Mouse (Mus musculus) layer of hippocampus, adult 18-20 months (tissue): ENCODE measurements around the gene Pip5k1a. TPM values are rescaled to one million over a fixed set of nuclear protein-coding genes. Genes with fewer than 3 reads are reported as not detected.
A peak's percentile ranks its signal among the peaks of the same experiment; 100 is the strongest.
"Not testable (repeated sequence)": the region's sequence is repeated elsewhere in the genome, so short reads cannot be mapped to it uniquely, and the experiment has no call there.

Source experiments
- DNase-seq, 2 experiments: peaks; one replicate each; pipeline ENCODE4 v3.0.0; 2022; ENCODE audit warnings: low spot score in 2 of 2
- long read RNA-seq: library from polyadenylated mRNA; stranded (forward); transcript quantifications from one replicate; pipeline ENCODE4 v2.0.0, GENCODE M21; 2021
- total RNA-seq, 2 experiments: library from RNA; stranded (reverse); gene quantifications; 2 replicates each; pipeline ENCODE4 v1.2.3; 2021

Pip5k1a gene
- total RNA-seq = 10 to 100 TPM; 69.1 to 71.7 TPM
- long read RNA-seq, partial matches to known transcripts = 0 of 54 reads
- long read RNA-seq, other reads (novel, unspliced or antisense) = 49 of 54 reads

GRCm38 (mm10) chr3:95106338-95107117 lies at the start of gene Pip5k1a:
Gene Pip5k1a (minus strand): TSS chr3:95106930.
- DNase-seq = peak; percentile 96 to 98

DNA sequence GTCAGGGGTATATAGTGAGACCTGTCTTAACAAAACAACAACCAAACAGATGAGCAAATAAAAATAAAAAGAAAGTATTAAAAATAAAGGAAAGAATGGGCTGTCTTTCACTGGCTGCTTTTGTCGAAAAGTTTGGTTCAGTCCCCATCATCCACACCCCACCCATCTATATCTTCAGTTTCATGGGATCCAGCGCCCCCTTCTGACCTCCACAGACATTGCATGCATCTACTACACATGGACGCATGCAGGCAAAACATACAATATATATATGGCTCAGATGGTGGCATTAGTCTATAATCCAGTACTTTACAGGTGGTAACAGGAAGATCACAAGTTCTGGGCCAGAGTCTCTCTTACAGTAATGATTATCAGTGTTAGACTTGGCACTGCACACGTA lies 47.1 kb upstream of the Pip5k1a start:
- DNase-seq = no peak

DNA sequence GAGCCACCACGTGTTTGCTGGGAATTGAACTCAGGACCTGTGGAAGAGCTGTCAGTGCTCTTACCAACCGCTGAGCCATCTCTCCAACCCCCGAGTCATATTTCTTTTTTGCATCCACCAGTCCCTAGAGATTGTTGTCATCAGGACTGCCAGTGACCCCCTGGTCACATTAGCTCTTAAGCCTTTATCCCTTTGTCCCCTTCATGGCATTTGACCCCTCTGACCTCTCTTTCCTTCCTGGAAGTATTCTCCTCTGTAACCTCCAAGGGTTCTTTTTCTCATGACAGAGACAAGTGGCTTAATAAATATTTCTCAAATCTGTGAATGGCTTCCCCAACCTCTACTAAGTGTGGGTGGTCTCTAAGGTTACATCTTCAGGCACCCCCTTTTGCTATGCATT lies 41.2 kb upstream of the Pip5k1a start:
- no peak for DNase-seq

DNA sequence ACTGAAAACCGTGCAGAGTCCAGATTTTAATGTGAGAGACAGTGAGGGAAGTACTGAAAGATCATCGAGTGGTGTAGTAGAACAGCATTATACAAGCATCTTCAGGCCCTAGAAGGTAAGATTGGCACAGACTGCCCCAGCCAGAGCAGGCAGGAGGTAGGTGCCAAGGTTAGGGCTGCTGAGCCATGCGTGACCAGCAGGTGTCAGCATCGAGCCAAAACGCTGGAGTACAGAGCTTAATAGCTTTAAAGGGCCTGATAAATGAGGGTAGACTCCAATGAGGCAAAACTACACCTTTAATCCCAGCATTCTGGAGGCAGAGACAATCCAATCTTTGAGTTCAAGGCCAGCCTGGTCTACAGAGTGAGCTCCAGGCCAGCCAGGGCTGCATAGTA lies 35.9 kb upstream of the Pip5k1a start:
- peak; percentile 69 to 91 for DNase-seq

GRCm38 (mm10) chr3:95141952-95142616 lies 35.4 kb upstream of the Pip5k1a start, which contains the start of gene Tnfaip8l2:
Gene Tnfaip8l2 (minus strand): TSS chr3:95142360.
- DNase-seq = no peak

DNA sequence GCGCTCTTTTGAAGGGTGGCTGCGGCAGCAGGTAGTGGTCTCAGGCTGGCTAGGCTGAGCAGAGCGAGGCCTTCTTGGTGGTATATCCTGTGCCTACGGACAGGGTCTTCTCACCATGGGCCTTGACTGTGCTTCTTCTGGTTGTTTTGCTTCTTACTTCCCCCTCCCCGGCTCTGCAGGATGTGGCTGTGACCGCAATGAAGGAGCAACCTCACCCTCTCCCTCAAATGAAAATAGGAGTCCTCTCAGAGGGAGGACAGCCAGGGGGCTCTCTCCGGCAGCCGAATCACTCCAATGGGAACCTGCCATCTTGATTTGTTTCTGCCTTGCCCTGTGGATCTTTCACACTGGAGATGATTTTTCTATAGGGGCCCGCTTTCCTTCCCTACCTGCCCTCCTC lies 34.7 kb upstream of the Pip5k1a start:
- no peak for DNase-seq

DNA sequence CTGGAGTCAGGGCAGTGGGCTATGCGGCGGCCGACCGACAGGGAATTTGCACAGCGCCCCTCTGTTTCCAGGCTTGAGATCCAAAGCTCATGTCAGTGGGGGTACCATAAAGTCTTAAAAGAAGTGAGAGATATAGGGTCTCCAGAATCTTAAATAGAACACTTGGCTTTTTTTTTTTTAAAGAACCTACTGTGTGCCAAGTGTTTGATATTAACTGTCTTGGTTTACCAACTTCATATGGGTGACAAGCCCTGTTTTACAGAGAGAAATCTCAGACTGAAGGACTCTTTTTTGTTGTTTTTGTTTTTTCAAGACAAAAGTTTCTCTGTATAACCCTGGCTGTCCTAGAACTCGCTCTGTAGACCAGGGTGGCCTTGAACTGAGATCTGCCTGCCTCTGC lies 34.1 kb upstream of the Pip5k1a start:
- DNase-seq = no peak

DNA sequence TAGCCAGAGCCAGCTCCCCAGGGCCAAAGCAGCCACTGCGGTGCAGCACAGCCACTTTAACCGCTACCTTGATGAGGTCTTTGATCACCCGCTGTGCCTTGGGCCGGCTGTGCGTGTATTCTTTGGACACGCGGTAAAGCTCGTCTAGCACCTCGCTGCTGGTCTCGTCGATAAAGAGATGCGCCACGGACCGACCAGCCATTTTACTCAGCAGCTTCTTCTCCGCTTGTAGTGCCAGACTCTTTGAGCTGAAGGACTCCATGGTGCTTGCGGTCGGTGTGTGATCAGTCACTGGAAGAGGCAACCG lies 33.5 kb upstream of the Pip5k1a start:
- DNase-seq = no peak

- no peak for DNase-seq
These were observed 33.0 kb upstream of the Pip5k1a start for GRCm38 (mm10) chr3:95139586-95140288.

GRCm38 (mm10) chr3:95136336-95136735 lies 29.6 kb upstream of the Pip5k1a start:
- DNase-seq = no peak

DNA sequence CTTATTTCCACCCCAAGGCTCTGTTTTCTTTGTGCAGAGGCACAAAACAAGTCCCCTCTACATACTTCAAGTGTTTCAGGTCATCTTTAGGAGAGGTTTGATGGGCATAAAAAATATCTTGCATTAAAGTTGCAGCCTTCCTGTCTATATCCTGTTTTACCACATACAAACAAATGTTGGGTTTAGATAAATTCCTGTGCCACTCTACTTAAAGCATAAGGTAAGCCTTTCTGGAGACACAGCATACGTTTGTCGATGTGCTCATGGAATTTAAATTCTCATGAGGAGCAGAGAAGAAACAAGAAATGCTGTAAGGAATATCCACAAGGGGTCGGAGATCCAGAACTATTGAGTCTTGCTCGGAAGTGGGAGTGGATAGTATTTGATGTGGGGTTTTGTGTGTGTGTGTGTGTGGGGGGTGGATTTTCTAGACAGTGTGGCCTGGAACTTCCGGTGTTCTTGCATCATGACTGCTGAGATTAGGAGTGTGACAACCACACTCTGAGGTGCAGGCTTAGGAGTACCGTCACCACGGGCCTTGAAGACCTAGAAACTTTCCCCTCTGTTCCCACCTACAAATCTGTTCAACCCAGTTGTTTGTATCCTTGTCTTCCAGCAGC lies 28.8 kb upstream of the Pip5k1a start:
- no peak for DNase-seq

DNA sequence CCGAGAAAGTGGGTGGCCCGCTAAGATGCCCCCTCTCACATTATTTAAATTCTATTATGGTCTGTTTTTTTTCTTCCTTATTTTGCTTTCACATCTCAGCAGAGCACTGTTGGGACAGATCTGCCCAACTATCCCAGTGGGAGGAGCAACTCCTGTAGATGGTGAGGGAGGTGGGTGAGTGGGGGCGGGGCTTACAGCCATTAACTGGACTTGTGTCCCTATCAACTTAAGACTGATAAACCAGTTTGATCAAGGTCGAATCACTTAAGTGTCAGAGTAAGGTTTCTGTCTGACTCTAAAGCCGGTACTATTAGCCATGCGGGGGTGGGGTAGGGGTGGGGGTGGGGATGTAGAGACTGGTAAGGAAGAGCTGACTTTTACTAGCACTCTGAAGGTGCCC lies 28.3 kb upstream of the Pip5k1a start:
- peak in 1 of 2 experiments; percentile 56 for DNase-seq

- not testable (repeated sequence) for DNase-seq
These were observed 27.4 kb upstream of the Pip5k1a start for GRCm38 (mm10) chr3:95134133-95134532.

DNA sequence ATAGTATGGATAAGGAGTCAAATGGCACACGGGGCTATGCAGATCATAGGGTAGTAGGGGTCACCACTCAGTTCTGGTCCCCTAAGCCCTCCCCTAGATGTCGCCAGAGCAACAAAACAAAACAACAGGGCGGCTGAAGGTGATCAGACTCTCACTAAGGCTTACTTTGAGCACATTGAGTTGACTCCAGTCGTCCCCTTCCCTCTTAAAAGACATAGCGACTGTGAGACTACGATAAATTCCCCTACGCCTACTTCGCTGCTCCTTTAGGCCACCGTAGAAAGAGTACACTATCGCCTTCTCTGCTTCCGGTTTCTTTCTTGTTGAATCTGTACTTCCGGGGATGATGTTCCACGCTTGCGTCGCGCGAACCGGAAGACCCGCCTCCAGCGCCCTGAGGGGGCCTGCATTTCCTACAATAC lies 27.0 kb upstream of the Pip5k1a start, which contains the start of the genes Scnm1 and Lysmd1:
Gene Scnm1 (minus strand): TSS at position 332 of the 422 bp plus-strand sequence.
Gene Lysmd1 (plus strand): TSS at position 409 of the 422 bp plus-strand sequence.
- peak; percentile 90 to 95 for DNase-seq

GRCm38 (mm10) chr3:95133176-95133575 lies 26.4 kb upstream of the Pip5k1a start:
- DNase-seq = no peak

DNA sequence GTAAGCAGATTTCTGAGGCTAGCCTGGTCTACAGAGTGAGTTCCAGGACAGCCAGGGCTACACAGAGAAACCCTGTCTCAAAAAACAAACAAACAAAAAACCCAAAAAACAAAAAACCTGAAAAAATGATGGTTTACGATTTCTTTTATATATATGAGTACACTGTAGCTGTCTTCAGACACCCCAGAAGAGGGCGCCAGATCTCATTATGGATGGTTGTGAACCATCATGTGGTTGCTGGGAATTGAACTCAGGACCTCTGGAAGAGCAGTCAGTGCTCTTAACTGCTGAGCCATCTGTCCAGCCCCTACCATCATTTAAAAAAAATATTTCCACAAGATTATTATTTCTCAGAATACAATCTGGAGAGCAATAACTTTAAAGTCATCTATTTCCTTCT lies 25.7 kb upstream of the Pip5k1a start:
- not testable (repeated sequence) for DNase-seq

DNA sequence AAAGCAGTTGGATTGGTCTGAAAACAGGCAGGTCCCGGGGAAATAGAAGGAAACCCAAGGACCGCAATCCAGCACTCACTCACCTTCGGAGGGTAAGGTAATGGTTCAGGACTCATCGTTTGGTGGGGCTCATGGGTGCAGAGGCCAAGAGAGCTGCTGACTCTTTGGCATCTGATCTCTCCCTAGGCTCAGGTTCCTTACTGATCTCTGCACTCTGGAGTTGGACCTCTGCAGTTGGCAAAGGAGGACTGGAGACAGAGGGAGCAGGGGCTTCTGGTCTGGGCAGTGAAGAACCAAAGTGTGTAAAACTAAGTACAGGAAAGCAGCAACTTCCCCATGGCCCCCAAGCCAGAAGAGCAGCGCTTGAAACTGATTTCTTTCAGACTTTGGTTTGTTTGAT lies 23.4 kb upstream of the Pip5k1a start:
- DNase-seq = no peak

- DNase-seq = no peak
These were observed 22.5 kb upstream of the Pip5k1a start for GRCm38 (mm10) chr3:95129226-95129651.

GRCm38 (mm10) chr3:95124972-95125371 lies 18.2 kb upstream of the Pip5k1a start:
- DNase-seq = peak in 1 of 2 experiments; percentile 37

DNA sequence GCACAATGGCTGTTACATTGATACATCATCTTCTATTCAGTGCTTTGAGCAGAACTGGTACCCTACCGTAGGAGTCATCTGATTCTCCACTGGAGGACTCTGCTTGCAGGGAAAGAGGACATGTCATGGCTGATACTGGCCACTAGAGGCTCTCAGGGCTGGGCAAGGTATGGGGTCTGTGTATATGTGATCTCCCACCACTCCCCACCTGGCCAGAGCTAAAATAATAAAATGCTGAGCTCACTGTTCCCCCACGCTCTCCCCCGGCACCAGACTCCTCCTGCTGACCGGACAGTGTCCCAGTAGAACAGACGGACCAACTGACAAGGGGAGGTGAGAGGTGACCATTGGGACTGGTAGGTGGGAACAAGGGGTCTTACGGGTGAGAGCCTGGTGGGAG lies 17.5 kb upstream of the Pip5k1a start, which contains the start of gene Tmod4:
Gene Tmod4 (plus strand): TSS at position 231 of the 400 bp plus-strand sequence.
- DNase-seq = no peak

DNA sequence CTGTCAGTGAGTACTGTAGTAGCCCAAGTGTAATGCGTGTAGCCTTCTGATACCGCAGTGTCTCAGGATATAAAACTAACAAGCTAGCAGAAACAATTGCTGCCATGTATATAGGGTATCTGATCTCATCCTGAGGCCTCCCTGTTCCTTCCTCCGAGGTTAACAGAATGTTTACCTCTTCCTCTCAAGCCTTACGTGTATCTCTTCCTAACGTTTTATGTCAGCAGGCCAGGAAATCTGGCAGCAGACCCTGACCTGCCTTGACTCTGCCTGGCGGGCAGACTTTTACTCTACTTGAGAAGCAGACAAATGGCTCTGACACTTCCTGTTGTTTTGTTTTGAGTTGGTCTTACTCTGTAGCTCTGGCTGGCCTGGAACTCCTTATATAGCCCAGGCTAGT lies 14.8 kb upstream of the Pip5k1a start:
- no peak for DNase-seq
